Mouse (Mus musculus): Measurements from ENCODE around the gene Necab3.

Necab3 gene

GRCm38 (mm10) chr2:154571976-154572375, 13.3 kb upstream of the Necab3 start:
- no peak for DNase-seq (ENCODE audit: low spot score)

GRCm38 (mm10) chr2:154571266-154571665, 12.6 kb upstream of the Necab3 start:
- DNase-seq (ENCODE audit: low spot score): no peak

- no peak for DNase-seq (ENCODE audit: low spot score)
Measured at GRCm38 (mm10) chr2:154570666-154571065, 12.0 kb upstream of the Necab3 start.

- peak; percentile 95 for DNase-seq (ENCODE audit: low spot score)
Measured at GRCm38 (mm10) chr2:154569836-154570286, 11.2 kb upstream of the Necab3 start, which contains the start of gene E2f1. Gene E2f1, minus strand, starts transcription at chr2:154569892.

- peak; percentile 73 for DNase-seq (ENCODE audit: low spot score)
Measured at GRCm38 (mm10) chr2:154569071-154569748, 10.5 kb upstream of the Necab3 start.

- DNase-seq (ENCODE audit: low spot score): no peak
Measured at GRCm38 (mm10) chr2:154568329-154569070, 9.8 kb upstream of the Necab3 start.

- DNase-seq (ENCODE audit: low spot score): no peak
Measured at GRCm38 (mm10) chr2:154567766-154568165, 9.1 kb upstream of the Necab3 start.

GRCm38 (mm10) chr2:154566641-154567040, 8.0 kb upstream of the Necab3 start:
- no peak for DNase-seq (ENCODE audit: low spot score)

GRCm38 (mm10) chr2:154565562-154565961, 6.9 kb upstream of the Necab3 start:
- DNase-seq (ENCODE audit: low spot score): no peak

GRCm38 (mm10) chr2:154563612-154564170, 5.0 kb upstream of the Necab3 start:
- no peak for DNase-seq (ENCODE audit: low spot score)

- no peak for DNase-seq (ENCODE audit: low spot score)
Measured at GRCm38 (mm10) chr2:154557184-154557832, 1.4 kb downstream of the Necab3 start.

- DNase-seq (ENCODE audit: low spot score): no peak
Measured at GRCm38 (mm10) chr2:154555235-154555634, 3.5 kb downstream of the Necab3 start.

- peak; percentile 27 for DNase-seq (ENCODE audit: low spot score)
Measured at GRCm38 (mm10) chr2:154552424-154552907, 6.2 kb downstream of the Necab3 start.

GRCm38 (mm10) chr2:154551927-154552326, 6.8 kb downstream of the Necab3 start:
- DNase-seq (ENCODE audit: low spot score): no peak

- DNase-seq (ENCODE audit: low spot score): no peak
Measured at GRCm38 (mm10) chr2:154551476-154551875, 7.2 kb downstream of the Necab3 start, which contains the start of gene Actl10. Gene Actl10, plus strand, starts transcription at chr2:154551776.

GRCm38 (mm10) chr2:154550937-154551336, 7.8 kb downstream of the Necab3 start:
- no peak for DNase-seq (ENCODE audit: low spot score)

GRCm38 (mm10) chr2:154549886-154550189, 8.9 kb downstream of the Necab3 start:
- DNase-seq (ENCODE audit: low spot score): no peak

GRCm38 (mm10) chr2:154549127-154549885, 9.4 kb downstream of the Necab3 start:
- no peak for DNase-seq (ENCODE audit: low spot score)

- no peak for DNase-seq (ENCODE audit: low spot score)
Measured at GRCm38 (mm10) chr2:154548688-154549087, 10.0 kb downstream of the Necab3 start.

- no peak for DNase-seq (ENCODE audit: low spot score)
Measured at GRCm38 (mm10) chr2:154546711-154547110, 12.0 kb downstream of the Necab3 start, which contains the start of gene 1700003F12Rik. Gene 1700003F12Rik, plus strand, starts transcription at chr2:154547085.

- no peak for DNase-seq (ENCODE audit: low spot score)
Measured at GRCm38 (mm10) chr2:154543567-154544347, 14.9 kb downstream of the Necab3 start.
